Mouse (Mus musculus): ENCODE measurements around the gene Stt3a. TPM values are rescaled to one million over a fixed set of nuclear protein-coding genes. Genes with fewer than 3 reads are reported as not detected.
A peak's percentile ranks its signal among the peaks of the same experiment; 100 is the strongest.

The Stt3a gene
- total RNA-seq, 2 experiments from 2014 or later: 73.8 to 75.8 TPM

DNA sequence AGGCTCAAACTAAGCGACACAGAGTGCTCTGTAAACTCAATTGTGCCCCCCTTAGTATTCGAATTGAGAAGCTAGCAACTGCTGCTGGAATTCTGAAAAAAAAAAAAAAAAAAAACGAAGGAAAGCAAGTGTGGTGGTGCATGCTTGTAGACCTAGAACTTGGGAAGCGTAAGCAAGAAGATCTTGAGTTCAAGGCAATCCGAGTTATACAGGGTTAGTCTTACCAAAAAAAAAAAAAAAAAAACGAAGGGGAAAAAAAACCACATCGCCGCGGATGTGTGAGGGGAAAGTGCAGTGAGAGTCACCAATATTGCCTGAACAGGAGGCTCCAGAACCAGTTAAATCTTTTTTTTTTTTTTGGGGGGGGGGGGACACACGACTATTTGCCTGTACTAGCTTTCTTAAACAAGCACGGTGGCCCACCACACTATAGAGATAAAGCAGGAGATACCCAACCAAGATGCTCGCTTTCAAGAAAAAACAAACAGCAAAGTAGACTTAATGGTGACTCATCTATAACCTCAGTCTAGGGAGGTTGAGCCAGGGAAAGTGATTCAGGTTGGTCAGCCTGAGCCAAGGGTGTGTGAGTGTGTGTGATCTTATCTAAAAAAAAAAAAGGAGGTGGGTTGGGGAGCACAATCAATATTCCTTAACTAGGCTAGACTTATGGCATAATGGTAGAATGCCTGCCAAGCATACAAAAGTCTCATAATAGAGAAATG lies 40.3 kb downstream of the Stt3a start, which contains the start of gene Chek1:
Gene Chek1 (minus strand): TSS at position 32 of the 722 bp plus-strand sequence.
- no peak for DNase-seq (ENCODE audit: low spot score in 2 of 2)
- intact Hi-C loops (cut with DNase I): loop anchor here (2.0 kb wide), 1 partner anchor 40 kb away; the partner anchor contains the start of gene Stt3a

DNA sequence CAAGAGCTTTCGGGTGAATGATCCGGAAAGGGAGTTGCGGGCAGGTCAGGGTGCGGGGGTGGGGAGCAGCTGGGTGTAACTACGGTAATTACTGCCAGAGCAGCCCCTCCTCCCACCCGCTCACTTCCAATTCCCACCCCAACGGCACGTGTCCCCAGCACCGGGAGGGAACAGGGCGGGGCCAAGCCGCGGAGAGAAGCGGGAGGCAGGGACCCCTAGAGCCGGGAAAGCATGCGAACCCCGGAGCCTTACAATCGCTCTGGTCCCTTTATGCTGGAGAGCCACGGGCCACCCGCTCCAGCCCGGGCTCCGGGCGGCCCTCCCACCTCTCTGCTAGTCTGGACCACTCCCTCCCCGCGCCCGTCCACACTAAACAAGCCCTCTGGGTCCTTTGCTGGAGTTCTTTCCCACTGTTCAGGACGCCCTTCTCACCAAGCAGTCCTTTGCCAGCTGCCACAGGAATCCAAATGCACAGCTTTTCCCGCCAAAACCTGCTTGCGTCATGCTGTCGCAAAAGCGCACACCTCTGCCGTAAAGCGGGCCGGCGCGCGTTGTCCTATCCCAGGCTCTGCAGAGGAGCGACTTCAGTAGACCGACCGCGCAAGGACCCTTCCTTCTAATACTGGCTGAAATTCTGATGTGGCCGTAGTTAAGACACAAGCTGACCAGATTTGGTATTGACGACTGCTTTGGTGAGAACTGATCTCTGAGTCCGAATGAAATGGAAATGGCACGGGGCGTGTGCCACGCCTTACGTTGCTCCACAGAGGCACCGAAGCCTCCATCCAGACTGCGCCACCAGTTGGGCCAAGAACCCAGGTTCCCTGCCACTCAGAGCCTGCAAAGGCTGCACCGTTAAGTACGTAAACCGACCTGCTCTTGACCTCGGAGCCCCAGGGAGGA lies 41.1 kb downstream of the Stt3a start:
- peak; percentile 93 to 95 for DNase-seq (ENCODE audit: low spot score in 2 of 2)
- intact Hi-C loops (cut with DNase I): loop anchor here (2.0 kb wide), 1 partner anchor 40 kb away; the partner anchor contains the start of gene Stt3a

DNA sequence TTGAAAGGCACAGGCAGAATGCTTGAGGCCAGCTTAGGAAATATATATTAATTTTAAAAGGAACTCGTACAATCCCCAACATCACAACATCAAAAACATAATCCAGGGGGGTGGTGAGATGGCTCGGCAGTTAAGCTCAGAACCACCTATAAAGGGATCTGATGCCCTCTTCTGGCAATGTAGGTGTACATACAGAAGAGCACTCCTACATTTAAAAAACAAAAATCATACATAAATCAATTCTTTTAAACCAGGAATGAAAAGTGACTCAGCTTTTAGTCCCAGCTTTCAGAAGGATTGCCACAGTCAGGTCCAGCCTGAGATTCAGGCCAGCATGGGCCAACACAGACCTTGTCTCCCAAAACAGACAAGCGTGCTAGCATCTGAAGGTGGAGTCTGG lies 50.9 kb downstream of the Stt3a start:
- peak; percentile 2 to 15 for DNase-seq (ENCODE audit: low spot score in 2 of 2)
- intact Hi-C loops (cut with DNase I): loop anchor here (10.0 kb wide), 1 partner anchor 1122 kb away; no protein-coding TSS in a partner anchor

DNA sequence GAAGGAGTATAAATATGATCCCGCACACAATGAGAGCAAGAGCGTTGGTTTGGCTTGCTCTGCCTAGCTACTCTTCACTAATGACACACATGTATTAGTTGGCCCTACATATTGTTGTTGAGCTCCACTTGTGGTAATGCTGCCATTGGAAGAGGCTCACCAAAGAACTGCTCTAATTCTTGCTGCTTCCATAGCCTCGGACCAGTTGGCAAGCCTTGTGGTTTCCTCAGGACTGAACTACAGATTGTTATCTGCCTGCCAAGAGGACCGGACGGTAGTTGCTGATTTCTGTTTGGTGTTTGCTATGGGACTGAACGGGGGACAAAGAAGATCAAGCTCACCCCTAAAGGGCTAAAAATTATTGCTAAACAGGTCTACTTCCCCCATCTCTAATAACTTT lies 60.2 kb downstream of the Stt3a start:
- intact Hi-C loops (cut with DNase I): no loop called here
- DNase-seq (ENCODE audit: low spot score in 2 of 2): no peak

DNA sequence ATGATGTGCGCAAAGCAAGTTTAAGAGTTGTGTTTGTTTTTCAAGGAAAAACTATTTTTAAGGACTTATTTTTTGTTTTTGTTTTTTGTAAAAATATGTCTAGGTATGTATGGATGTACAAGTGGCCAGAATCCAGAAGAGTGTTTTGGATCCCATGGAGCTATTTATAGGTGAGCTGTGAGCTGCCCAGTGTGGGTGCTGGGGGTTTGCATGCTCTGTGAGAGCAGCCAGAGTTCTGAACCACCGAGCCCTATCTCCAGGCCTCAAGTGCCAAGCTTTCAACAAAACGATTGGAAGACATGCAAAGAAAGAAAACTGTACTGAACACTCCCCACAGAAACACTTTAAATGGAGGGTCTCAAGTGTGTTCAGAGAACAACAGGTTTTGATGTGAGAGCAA lies 61.6 kb downstream of the Stt3a start:
- DNase-seq (ENCODE audit: low spot score in 2 of 2): no peak
- intact Hi-C loops (cut with DNase I): no loop called here

DNA sequence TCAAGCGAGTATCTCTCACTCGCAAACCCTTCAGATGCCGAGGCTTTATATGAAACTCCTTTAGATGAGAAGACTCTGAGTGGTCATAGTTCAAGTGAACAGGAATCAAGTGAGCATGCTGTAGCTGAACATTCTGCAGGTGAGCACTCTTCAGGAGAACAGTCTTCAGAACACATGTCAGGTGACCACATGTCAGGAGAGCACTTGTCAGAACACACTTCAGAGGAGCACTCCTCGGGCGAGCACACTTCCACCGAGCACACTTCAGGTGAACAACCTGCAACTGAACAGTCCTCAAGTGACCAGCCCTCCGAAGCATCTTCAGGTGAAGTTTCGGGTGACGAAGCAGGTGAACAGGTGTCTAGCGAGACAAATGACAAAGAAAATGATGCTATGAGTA lies 73.2 kb downstream of the Stt3a start:
- intact Hi-C loops (cut with DNase I): loop anchor here (10.0 kb wide), 1 partner anchor 1409 kb away; no protein-coding TSS in a partner anchor
- no peak for DNase-seq (ENCODE audit: low spot score in 2 of 2)

DNA sequence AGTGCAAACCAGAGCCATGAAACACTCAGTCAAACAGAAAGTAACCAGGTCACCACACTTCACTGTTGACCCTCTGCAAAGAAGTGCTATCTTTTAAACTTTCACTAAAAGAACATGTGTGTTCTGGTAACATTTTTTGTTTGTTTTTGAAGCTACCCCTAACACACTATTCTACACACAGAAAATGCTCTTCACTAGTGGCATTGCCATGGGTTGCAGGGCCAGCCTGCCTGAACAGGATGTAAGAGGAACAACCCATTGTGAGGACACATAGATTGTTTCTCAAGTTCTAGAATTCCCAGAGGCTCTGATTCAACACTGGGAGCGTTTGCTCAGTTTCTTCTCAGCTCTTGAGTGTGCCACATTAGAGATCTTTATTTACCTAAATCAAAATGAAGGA lies 74.6 kb downstream of the Stt3a start, which contains the start of gene Acrv1:
Gene Acrv1 (plus strand): TSS at position 301 of the 400 bp plus-strand sequence.
- intact Hi-C loops (cut with DNase I): loop anchor here (10.0 kb wide), 1 partner anchor 1408 kb away; no protein-coding TSS in a partner anchor

DNA sequence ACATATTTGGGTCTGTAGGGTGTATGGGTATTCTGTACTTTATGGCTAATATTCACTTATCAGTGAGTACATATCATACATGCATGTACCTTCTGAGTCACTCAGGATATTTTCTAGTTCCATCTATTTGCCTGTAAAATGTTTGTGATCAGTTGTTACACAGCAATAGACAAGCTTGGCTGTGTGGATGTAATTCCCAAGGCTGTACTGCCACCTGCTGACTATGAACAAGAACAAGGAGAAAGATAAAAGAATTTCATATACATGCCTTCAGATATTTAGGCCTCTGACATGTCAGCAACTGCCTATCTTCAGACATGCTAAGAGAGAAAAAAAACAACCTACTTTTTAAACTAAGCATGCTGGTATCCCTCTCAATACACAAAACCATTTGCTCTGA lies 80.2 kb downstream of the Stt3a start:
- peak; percentile 12 to 44 for DNase-seq (ENCODE audit: low spot score in 2 of 2)
- intact Hi-C loops (cut with DNase I): loop anchor here (2.0 kb wide), 1 partner anchor 1095 kb away; no protein-coding TSS in a partner anchor

More for the DNA sequence above, 74.6 kb downstream of the Stt3a start, which contains the start of gene Acrv1:
- DNase-seq (ENCODE audit: low spot score in 2 of 2): no peak

DNA sequence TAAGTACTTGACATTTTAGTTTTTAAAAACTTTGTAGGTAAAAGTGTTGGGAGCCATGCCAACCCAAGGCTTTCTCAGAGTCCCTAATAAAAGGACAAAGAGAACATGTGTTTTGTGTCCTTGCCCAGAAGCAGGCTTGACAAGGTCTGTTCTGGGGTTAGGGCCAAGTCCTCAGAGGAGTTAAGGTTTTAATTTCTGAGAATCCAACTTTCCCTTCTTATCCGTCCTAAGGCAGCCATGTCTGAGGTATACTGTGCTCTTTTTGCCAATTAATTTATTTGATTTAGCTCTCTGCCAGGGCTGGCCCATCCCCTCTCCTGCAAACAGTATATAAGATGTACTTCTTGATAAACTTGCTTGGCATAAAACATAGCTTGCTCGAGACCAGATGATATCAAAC lies 86.1 kb downstream of the Stt3a start:
- intact Hi-C loops (cut with DNase I): no loop called here

More for the DNA sequence above, 86.1 kb downstream of the Stt3a start:
- no peak for DNase-seq (ENCODE audit: low spot score in 2 of 2)

Other genes with a start within 250 kb of the Stt3a start
- not detected for gene Gm5615, start 225.7 kb downstream of the Stt3a start, total RNA-seq (2021)
- gene Gm17689, start 185.0 kb downstream of the Stt3a start, total RNA-seq (2021): not detected
- not detected for gene A630095E13Rik, start 124.3 kb downstream of the Stt3a start, total RNA-seq (2021)
- gene Acrv1, start 74.5 kb downstream of the Stt3a start, total RNA-seq (2021): not detected
- gene Chek1, start 40.6 kb downstream of the Stt3a start, total RNA-seq (2021): 1 to 10 TPM; 2.1 to 2.4 TPM
- 100 to 1,000 TPM; 108 to 118 TPM for gene Ei24, start 29.7 kb upstream of the Stt3a start, total RNA-seq (2021)
- 100 to 1,000 TPM; 286 to 301 TPM for gene Fez1, start 54.2 kb upstream of the Stt3a start, total RNA-seq (2021)